Mouse (Mus musculus) ES-E14 (cell line): ENCODE measurements around the gene Kcng3.

Source experiments
- CHD2 ChIP-seq: IDR thresholded peaks from 2 replicates; pipeline ENCODE4 v1.6.1; 2014; ENCODE audit warnings: mild to moderate bottlenecking, low read depth, low read length, inconsistent platforms
- HCFC1 ChIP-seq: IDR thresholded peaks from 2 replicates; pipeline ENCODE4 v1.6.1; 2012; ENCODE audit warnings: low read length, inconsistent platforms, borderline replicate concordance; ENCODE audit not compliant: insufficient read depth
- MAFK ChIP-seq: IDR thresholded peaks from 2 replicates; pipeline ENCODE4 v1.6.1; 2014; ENCODE audit warnings: mild to moderate bottlenecking, low read depth, low read length, inconsistent platforms; ENCODE audit not compliant: insufficient read depth
- ZC3H11A ChIP-seq: IDR thresholded peaks from 2 replicates; pipeline ENCODE4 v1.6.1; 2012; ENCODE audit warnings: low read depth, mild to moderate bottlenecking, inconsistent platforms, low read length, borderline replicate concordance

DNA sequence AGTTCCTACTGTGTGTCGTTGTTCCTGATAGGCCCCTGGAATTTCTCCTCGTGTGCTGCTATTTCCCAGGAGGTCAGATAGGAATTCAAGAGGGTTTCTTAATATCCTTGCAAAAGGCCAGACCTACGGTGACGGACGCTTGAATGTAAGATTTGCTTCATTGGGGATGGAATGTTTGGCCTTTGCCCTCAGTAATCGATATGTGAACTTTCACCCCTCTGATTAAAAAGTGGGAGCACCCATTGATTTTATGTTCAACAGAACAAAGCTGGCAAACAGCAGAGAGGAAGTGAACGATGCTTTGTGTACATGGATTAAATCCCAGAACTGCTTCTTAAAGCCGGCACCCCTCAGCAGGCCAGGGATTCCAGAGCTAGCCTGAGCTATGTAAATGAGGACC is 64.3 kb downstream of the Kcng3 start:
- TF ChIP-seq MAFK (no peak), CHD2 (no peak), HCFC1 (no peak), ZC3H11A (no peak)
